Mouse (Mus musculus): ENCODE results near the gene Prss40.

DNA sequence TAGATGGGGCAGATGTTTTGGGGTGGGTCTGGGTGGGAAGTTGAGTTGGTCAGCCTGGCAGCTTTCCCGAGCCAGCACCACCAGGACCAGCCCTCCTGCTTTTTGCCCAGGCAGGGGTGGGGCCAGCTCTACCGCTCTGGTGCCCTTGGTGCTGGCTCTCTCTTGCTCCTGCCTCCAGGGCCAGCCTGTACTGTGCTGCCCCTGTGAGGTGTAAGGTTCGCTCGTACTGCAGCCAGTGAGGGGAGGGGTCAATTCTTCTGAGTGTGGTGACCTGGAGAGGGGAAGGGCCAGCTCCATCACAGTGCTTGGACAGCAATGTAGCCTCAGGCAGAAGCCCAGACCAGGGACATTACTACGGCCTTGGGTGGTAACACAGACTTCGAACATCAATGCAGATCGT lies 55.4 kb downstream of the Prss40 start:
- TF ChIP-seq CTCF (conservative IDR thresholded peaks at IDR 0.05; ENCODE audit: insufficient read depth, insufficient read length, low read depth, low read length) (no peak), POLR2A (IDR thresholded peaks at IDR 0.05; ENCODE audit: low read depth, low read length) (no peak)

All from kidney, adult 2 months (tissue).